Mouse (Mus musculus): ENCODE results near the gene Vnn1. TPM values are rescaled to one million over a fixed set of nuclear protein-coding genes. Genes with fewer than 3 reads are reported as not detected.

Gene Vnn1
- total RNA-seq (2014; rRNA removed) (0.38 and 0.43 TPM in 2 replicates), polyA plus RNA-seq (2015; fragmentation: Nextera tagmentation; extraction: Ambion mirVana) (0.92 and 0.98 TPM in 2 replicates)

GRCm38 (mm10) chr10:23894601-23895349 is at the start of gene Vnn1:
TSS of gene Vnn1 (plus strand) at chr10:23894688.
- DNase-seq: no peak
- H3K4me2 ChIP-seq (ENCODE audit: low read depth): peak within 1 kb of the TSS; percentile 37
- no peaks in the 10 kb centered on the region for H3K27me3 ChIP-seq (ENCODE audit: insufficient read depth, low read length)
- no peaks in the 10 kb centered on the region for H3K9me3 ChIP-seq (ENCODE audit: low read length)
- no peak within 1 kb of the TSS for H3K27ac ChIP-seq (ENCODE audit: low read depth, low read length)
- TF ChIP-seq CTCF (IDR thresholded peaks at IDR 0.05; ENCODE audit: low read depth): no peak
- H3K4me3 ChIP-seq (ENCODE audit: low read depth, low read length): no peak within 1 kb of the TSS
- H3K4me1 ChIP-seq (ENCODE audit: insufficient read depth): no peaks in the 10 kb centered on the region
- ATAC-seq: no peak
- no peak within 1 kb of the TSS for H3K9ac ChIP-seq
- H3K36me3 ChIP-seq (ENCODE audit: insufficient read depth): no peaks in the 10 kb centered on the region
- 42% methylated on average over 21 of the region's 21 CpGs for WGBS

GRCm38 (mm10) chr10:23851228-23851912 is 43.1 kb upstream of the Vnn1 start, which contains the start of gene Vnn3:
TSS of gene Vnn3 (plus strand) at chr10:23851462.
- no peaks in the 10 kb centered on the region for H3K27me3 ChIP-seq (ENCODE audit: insufficient read depth, low read length)
- no peak for TF ChIP-seq CTCF (IDR thresholded peaks at IDR 0.05; ENCODE audit: low read depth)
- H3K27ac ChIP-seq (ENCODE audit: low read depth, low read length): no peak within 1 kb of the TSS
- no peak within 1 kb of the TSS for H3K9ac ChIP-seq
- DNase-seq (no peak), ATAC-seq (no peak)
- no peaks in the 10 kb centered on the region for H3K4me1 ChIP-seq (ENCODE audit: insufficient read depth)
- no peak within 1 kb of the TSS for H3K4me2 ChIP-seq (ENCODE audit: low read depth)
- no peak within 1 kb of the TSS for H3K4me3 ChIP-seq (ENCODE audit: low read depth, low read length)
- H3K9me3 ChIP-seq (ENCODE audit: low read length): no peaks in the 10 kb centered on the region
- H3K36me3 ChIP-seq (ENCODE audit: insufficient read depth): no peaks in the 10 kb centered on the region
- 60% methylated on average over 4 of the region's 4 CpGs for WGBS

- no peak overlapping the region for H3K27ac ChIP-seq (ENCODE audit: low read depth, low read length)
- H3K27me3 ChIP-seq (ENCODE audit: insufficient read depth, low read length): no peaks in the 10 kb centered on the region
- no peak for TF ChIP-seq CTCF (IDR thresholded peaks at IDR 0.05; ENCODE audit: low read depth)
- no peak overlapping the region for H3K9ac ChIP-seq
- H3K4me3 ChIP-seq (ENCODE audit: low read depth, low read length): no peak overlapping the region
- H3K4me2 ChIP-seq (ENCODE audit: low read depth): no peak overlapping the region
- no peaks in the 10 kb centered on the region for H3K36me3 ChIP-seq (ENCODE audit: insufficient read depth)
- ATAC-seq (no peak), DNase-seq (no peak)
- no peaks in the 10 kb centered on the region for H3K9me3 ChIP-seq (ENCODE audit: low read length)
- 86% methylated on average over 2 of the region's 2 CpGs for WGBS
- no peaks in the 10 kb centered on the region for H3K4me1 ChIP-seq (ENCODE audit: insufficient read depth)
Observed at GRCm38 (mm10) chr10:23852096-23852495, 42.4 kb upstream of the Vnn1 start.

- Histone ChIP-seq H3K4me1 (ENCODE audit: insufficient read depth) (no peaks in the 10 kb centered on the region), H3K9me3 (ENCODE audit: low read length) (no peaks in the 10 kb centered on the region), H3K27me3 (ENCODE audit: insufficient read depth, low read length) (no peaks in the 10 kb centered on the region), H3K36me3 (ENCODE audit: insufficient read depth) (no peaks in the 10 kb centered on the region), H3K4me3 (ENCODE audit: low read depth, low read length) (no peak overlapping the region), H3K27ac (ENCODE audit: low read depth, low read length) (no peak overlapping the region), H3K4me2 (ENCODE audit: low read depth) (no peak overlapping the region), H3K9ac (no peak overlapping the region)
- 79% methylated on average over 9 of the region's 9 CpGs for WGBS
- ATAC-seq: no peak
- no peak for DNase-seq
- TF ChIP-seq CTCF (IDR thresholded peaks at IDR 0.05; ENCODE audit: low read depth): no peak
Observed at GRCm38 (mm10) chr10:23864362-23865312, 29.9 kb upstream of the Vnn1 start.

GRCm38 (mm10) chr10:23880695-23881094 is 13.8 kb upstream of the Vnn1 start:
- Histone ChIP-seq H3K9me3 (ENCODE audit: low read length) (no peaks in the 10 kb centered on the region), H3K27ac (ENCODE audit: low read depth, low read length) (no peak overlapping the region), H3K4me1 (ENCODE audit: insufficient read depth) (no peaks in the 10 kb centered on the region), H3K9ac (no peak overlapping the region), H3K36me3 (ENCODE audit: insufficient read depth) (no peaks in the 10 kb centered on the region), H3K27me3 (ENCODE audit: insufficient read depth, low read length) (no peaks in the 10 kb centered on the region), H3K4me2 (ENCODE audit: low read depth) (no peak overlapping the region), H3K4me3 (ENCODE audit: low read depth, low read length) (no peak overlapping the region)
- 86% methylated on average over 6 of the region's 6 CpGs for WGBS
- ATAC-seq (no peak), DNase-seq (no peak)
- TF ChIP-seq CTCF (IDR thresholded peaks at IDR 0.05; ENCODE audit: low read depth): no peak; the same call in 1 of the 2 replicates

- no peak for TF ChIP-seq CTCF (IDR thresholded peaks at IDR 0.05; ENCODE audit: low read depth)
- DNase-seq (no peak), ATAC-seq (no peak)
- WGBS: 97% methylated on average over 1 of the region's 1 CpGs
- Histone ChIP-seq H3K9me3 (ENCODE audit: low read length) (no peaks in the 10 kb centered on the region), H3K9ac (no peak overlapping the region), H3K4me1 (ENCODE audit: insufficient read depth) (no peaks in the 10 kb centered on the region), H3K4me2 (ENCODE audit: low read depth) (no peak overlapping the region), H3K27me3 (ENCODE audit: insufficient read depth, low read length) (no peaks in the 10 kb centered on the region), H3K36me3 (ENCODE audit: insufficient read depth) (no peaks in the 10 kb centered on the region), H3K4me3 (ENCODE audit: low read depth, low read length) (no peak overlapping the region), H3K27ac (ENCODE audit: low read depth, low read length) (no peak overlapping the region)
Observed at GRCm38 (mm10) chr10:23884910-23885309, 9.6 kb upstream of the Vnn1 start.

Data from forebrain, postnatal 0 days (tissue).